Comparison of ENCODE assay signal across 21 mouse cellular contexts in genomic region chr3:81028361-81028760, GRCm38 (mm10). TPM values are rescaled to one million over a fixed set of nuclear protein-coding genes. Genes with fewer than 3 reads are reported as not detected.
"Had no signal": no experiment of that assay in that cellular context is flagged by ENCODE, and none has a peak within 500 bp of the region (broad histone marks: within the 10 kb centered on the region; RNA-seq: fewer than 3 reads in every experiment).

No protein-coding gene starts in this region.

- H3K9me3 ChIP-seq: liver, embryonic 15.5 days; lung, embryonic 15.5 days; megakaryocyte, embryonic 14.5 days; midbrain, embryonic 13.5 days; midbrain, embryonic 15.5 days; neural tube, embryonic 12.5 days had no signal

- H3K9ac ChIP-seq: liver, embryonic 15.5 days; liver, postnatal 0 days; lung, embryonic 15.5 days; midbrain, embryonic 13.5 days; midbrain, embryonic 15.5 days; neural tube, embryonic 12.5 days had no signal

- H3K27me3 ChIP-seq: liver, embryonic 15.5 days; lung, embryonic 15.5 days; midbrain, embryonic 15.5 days; neural tube, embryonic 12.5 days had no signal

- ATAC-seq: liver, postnatal 0 days; lung, postnatal 0 days; midbrain, embryonic 13.5 days; midbrain, embryonic 15.5 days had no signal

- H3K27ac ChIP-seq: liver, embryonic 15.5 days; lung, embryonic 15.5 days; macrophage; midbrain, embryonic 13.5 days; midbrain, embryonic 15.5 days; neural tube, embryonic 12.5 days had no signal

- H3K4me2 ChIP-seq: liver, embryonic 15.5 days; lung, embryonic 15.5 days; midbrain, embryonic 11.5 days; midbrain, embryonic 13.5 days; midbrain, embryonic 15.5 days; neural tube, embryonic 12.5 days had no signal

- H3K4me1 ChIP-seq: liver, embryonic 15.5 days; lung, embryonic 15.5 days; megakaryocyte, embryonic 14.5 days; midbrain, embryonic 13.5 days; midbrain, embryonic 15.5 days; neural tube, embryonic 12.5 days had no signal

- H3K4me3 ChIP-seq: liver, embryonic 15.5 days; lung, embryonic 15.5 days; megakaryocyte, embryonic 14.5 days; midbrain, embryonic 13.5 days; midbrain, embryonic 15.5 days; neural tube, embryonic 12.5 days had no signal

- H3K36me3 ChIP-seq: liver, embryonic 15.5 days; lung, embryonic 15.5 days; midbrain, embryonic 13.5 days; midbrain, embryonic 15.5 days; neural tube, embryonic 12.5 days had no signal

- DNase-seq: liver, postnatal 0 days; lung, adult 2 months; lung, postnatal 14 days; lung, postnatal 36 days; right cerebral cortex, adult 18-20 months; right cerebral cortex, postnatal 25 days; right cerebral cortex, postnatal 4 days; spleen, adult 18-20 months; thymus, adult 18-20 months; thymus, postnatal 14 days; thymus, postnatal 36 days had no signal

RNA-seq across cellular contexts. Expression of gene Pdgfc, which starts 7.9 kb away (rescaled TPM):
- total RNA-seq: neutrophil, adult 5-6 weeks had no signal
